Mouse (Mus musculus) myocyte (in vitro differentiated cells): ENCODE measurements around the gene Itga3. TPM values are rescaled to one million over a fixed set of nuclear protein-coding genes. Genes with fewer than 3 reads are reported as not detected.
A peak's percentile ranks its signal among the peaks of the same experiment; 100 is the strongest.

ENCODE experiments used
- H3K27me3 ChIP-seq: one replicate; pipeline ENCODE4 v1.6.1; 2011; ENCODE audit not compliant: control insufficient read depth, insufficient read depth, insufficient read length
- H3K36me3 ChIP-seq: one replicate; pipeline ENCODE4 v1.6.1; 2011; ENCODE audit not compliant: control insufficient read depth, insufficient read depth
- H3K4me2 ChIP-seq: one replicate; pipeline ENCODE4 v1.6.1; 2011; ENCODE audit warnings: low read depth, control low read depth
- H3K4me3 ChIP-seq: one replicate; pipeline ENCODE4 v1.5.1; 2011; ENCODE audit warnings: mild to moderate bottlenecking, control low read depth, moderate library complexity
- H3K79me2 ChIP-seq: one replicate; pipeline ENCODE4 v1.6.1; 2011; ENCODE audit not compliant: control insufficient read depth, insufficient read depth
- H3ac ChIP-seq: one replicate; pipeline ENCODE4 v1.6.1; 2011; ENCODE audit not compliant: control insufficient read depth, insufficient read length
- CEBPB ChIP-seq: IDR thresholded peaks from 2 replicates; pipeline ENCODE4 v1.6.1; 2011; ENCODE audit warnings: mild to moderate bottlenecking, moderate library complexity; ENCODE audit not compliant: poor library complexity, insufficient read depth, severe bottlenecking
- E2F4 ChIP-seq: IDR thresholded peaks from one replicate; pipeline ENCODE4 v1.6.1; 2011; ENCODE audit warnings: mild to moderate bottlenecking, control low read depth, moderate library complexity; ENCODE audit not compliant: insufficient read depth
- MAX ChIP-seq: IDR thresholded peaks from one replicate; pipeline ENCODE4 v1.6.1; 2011; ENCODE audit warnings: low read depth, mild to moderate bottlenecking, control low read depth
- MYOD1 ChIP-seq, 3 experiments: IDR thresholded peaks; one replicate each; pipeline ENCODE4 v1.6.1; 2011; ENCODE audit warnings: control low read depth in 2 of 3, low read depth in 2 of 3, mild to moderate bottlenecking in 2 of 3, moderate library complexity in 1 of 3; ENCODE audit not compliant: insufficient read length in 2 of 3, control insufficient read depth in 1 of 3
- MYOG ChIP-seq, 3 experiments: IDR thresholded peaks; one replicate each; pipeline ENCODE4 v1.6.1; 2011; ENCODE audit warnings: control low read depth in 2 of 3, low read depth in 2 of 3, mild to moderate bottlenecking in 2 of 3; ENCODE audit not compliant: insufficient read length in 2 of 3, control insufficient read depth in 1 of 3, insufficient read depth in 1 of 3
- POLR2A ChIP-seq: IDR thresholded peaks from one replicate; pipeline ENCODE4 v1.6.1; 2011; ENCODE audit warnings: low read depth, mild to moderate bottlenecking, control low read depth, moderate library complexity; ENCODE audit not compliant: insufficient read length
- POLR2AphosphoS2 ChIP-seq: IDR thresholded peaks from one replicate; pipeline ENCODE4 v1.6.1; 2011; ENCODE audit warnings: low read depth, control low read depth; ENCODE audit not compliant: insufficient read length
- REST ChIP-seq: IDR thresholded peaks from one replicate; pipeline ENCODE4 v1.6.1; 2011; ENCODE audit warnings: mild to moderate bottlenecking, control low read depth, moderate library complexity; ENCODE audit not compliant: insufficient read depth, insufficient read length
- SRF ChIP-seq: IDR thresholded peaks from one replicate; pipeline ENCODE4 v1.6.1; 2011; ENCODE audit warnings: low read depth; ENCODE audit not compliant: control insufficient read depth, insufficient read length
- TCF12 ChIP-seq: IDR thresholded peaks from one replicate; pipeline ENCODE4 v1.6.1; 2011; ENCODE audit warnings: mild to moderate bottlenecking, control low read depth; ENCODE audit not compliant: poor library complexity, insufficient read depth, severe bottlenecking
- TCF3 ChIP-seq: IDR thresholded peaks from one replicate; pipeline ENCODE4 v1.6.1; 2011; ENCODE audit warnings: low read depth, control low read depth; ENCODE audit not compliant: insufficient read length
- USF1 ChIP-seq: IDR thresholded peaks from one replicate; pipeline ENCODE4 v1.6.1; 2011; ENCODE audit warnings: low read depth, mild to moderate bottlenecking, control low read depth, moderate library complexity
- polyA plus RNA-seq: library from polyadenylated mRNA; unstranded; fragments of >200 nt; fragmentation: generic; extraction: Trizol; gene quantifications from one replicate; pipeline ENCODE4 v1.2.1, GENCODE M21; 2012; ENCODE audit warnings: missing spikeins

Itga3 gene
- polyA plus RNA-seq, 1 experiment = 19.9 TPM

DNA sequence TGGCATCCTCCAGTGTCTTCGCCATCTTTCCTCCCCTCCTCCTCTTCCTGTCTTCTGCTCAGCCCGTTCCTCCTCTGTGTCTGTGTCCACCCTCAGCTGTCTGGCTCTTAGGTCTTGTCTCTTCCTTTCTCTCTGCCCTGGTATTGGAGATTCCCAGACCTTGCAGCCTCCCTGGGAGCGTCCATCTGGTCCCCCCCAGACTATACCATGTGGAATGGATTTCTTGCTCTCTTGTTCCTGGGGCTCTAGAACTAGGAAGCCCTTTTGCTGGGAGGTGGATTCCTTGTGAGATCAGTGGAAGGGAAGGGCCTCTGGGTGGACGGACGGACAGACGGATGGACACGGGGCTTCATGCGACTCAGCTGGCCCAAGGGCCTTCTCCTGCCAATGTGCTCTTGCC is 80.5 kb downstream of the Itga3 start:
- Histone ChIP-seq H3K36me3 (peaks cover 15% of the 10 kb centered on the region), H3K27me3 (no peaks in the 10 kb centered on the region), H3K4me3 (no peak overlapping the region), H3K79me2 (peaks cover 44% of the 10 kb centered on the region), H3ac (no peak overlapping the region), H3K4me2 (no peak overlapping the region)
- TF ChIP-seq USF1 (no peak), TCF12 (no peak), SRF (no peak), MAX (no peak), REST (no peak), MYOG (IDR thresholded peaks at IDR 0.05; ENCODE audit: control insufficient read depth in 1 of 3, insufficient read depth in 1 of 3, insufficient read length in 2 of 3, low read depth in 2 of 3) (no peak)

DNA sequence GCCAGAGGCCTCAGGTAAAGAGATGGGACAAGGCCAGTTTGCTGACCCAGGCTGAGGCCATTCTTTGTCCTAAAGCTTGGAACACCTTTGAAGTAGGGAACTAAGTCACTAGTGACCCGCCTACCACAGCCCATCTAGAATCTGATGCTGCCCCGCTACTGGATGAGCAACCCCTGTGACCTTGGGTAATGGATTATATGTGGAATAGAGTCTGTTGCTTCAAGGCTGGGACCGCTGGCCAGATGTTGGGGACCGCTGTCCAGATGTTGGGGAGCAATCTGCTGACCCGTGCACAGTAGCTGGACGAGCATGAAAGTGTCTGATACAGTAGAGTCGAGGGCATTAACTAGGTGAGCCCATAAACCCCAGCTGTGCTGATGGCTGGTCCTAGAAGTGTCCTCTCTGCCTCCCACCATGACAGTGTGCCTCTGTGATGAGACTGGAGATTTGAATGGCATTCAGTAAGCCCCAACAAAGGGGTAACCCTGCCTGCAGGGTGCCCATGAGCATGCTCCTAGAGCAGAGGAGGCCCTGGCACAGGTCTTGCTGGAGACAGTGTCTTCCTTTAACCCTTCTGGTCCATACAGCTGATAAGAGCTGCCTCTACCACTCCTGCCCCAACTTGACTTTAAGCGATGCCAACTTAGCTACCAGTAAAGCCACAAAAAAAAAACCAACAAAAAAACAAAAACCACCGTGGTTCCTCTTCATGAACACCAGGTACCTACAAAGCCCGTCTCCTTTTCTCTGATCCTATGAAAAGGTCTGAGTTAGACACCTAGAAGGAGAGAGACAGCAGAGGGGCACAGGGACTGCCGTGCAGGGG is 81.4 kb downstream of the Itga3 start:
- no peaks in the 10 kb centered on the region for H3K27me3 ChIP-seq
- no peak for TF ChIP-seq MYOG (IDR thresholded peaks at IDR 0.05; ENCODE audit: control insufficient read depth in 1 of 3, insufficient read depth in 1 of 3, insufficient read length in 2 of 3, low read depth in 2 of 3)
- TF ChIP-seq REST = no peak
- no peak for TF ChIP-seq CEBPB
- no peak for TF ChIP-seq POLR2AphosphoS2
- TF ChIP-seq TCF3 = no peak
- no peak for TF ChIP-seq E2F4
- no peak for TF ChIP-seq USF1
- no peak for TF ChIP-seq SRF
- no peak for TF ChIP-seq MYOD1 (IDR thresholded peaks at IDR 0.05; ENCODE audit: control insufficient read depth in 1 of 3, insufficient read length in 2 of 3, low read depth in 2 of 3)
- no peak for TF ChIP-seq POLR2A
- no peak for TF ChIP-seq TCF12
- TF ChIP-seq MAX = no peak
- peaks cover 44% of the 10 kb centered on the region for H3K79me2 ChIP-seq
- no peak overlapping the region for H3K4me3 ChIP-seq
- peak overlapping the region; percentile 99 for H3K4me2 ChIP-seq
- H3ac ChIP-seq = no peak overlapping the region
- peaks cover 15% of the 10 kb centered on the region for H3K36me3 ChIP-seq

Other genes starting within 250 kb of the Itga3 start
- gene Col1a1, start 140.6 kb downstream of the Itga3 start, polyA plus RNA-seq = 206 TPM
- gene Hils1, start 109.2 kb downstream of the Itga3 start, polyA plus RNA-seq = 0.37 TPM
- gene Sgca, start 100.5 kb downstream of the Itga3 start, polyA plus RNA-seq = 303 TPM
- 42.4 TPM for gene Ppp1r9b, start 85.8 kb downstream of the Itga3 start, polyA plus RNA-seq
- gene Samd14, start 66.9 kb downstream of the Itga3 start, polyA plus RNA-seq = 14.4 TPM
- gene Pdk2, start 35.4 kb downstream of the Itga3 start, polyA plus RNA-seq = 33.3 TPM
- gene Dlx3, start 43.3 kb upstream of the Itga3 start, polyA plus RNA-seq = 6.3 TPM
- gene Dlx4, start 69.5 kb upstream of the Itga3 start, polyA plus RNA-seq = 0.49 TPM
- gene Tac4, start 184.7 kb upstream of the Itga3 start, polyA plus RNA-seq = 8.3 TPM
- 52.2 TPM for gene Kat7, start 233.4 kb upstream of the Itga3 start, polyA plus RNA-seq